Mouse (Mus musculus): ENCODE results near the gene Csnk1e. TPM values are rescaled to one million over a fixed set of nuclear protein-coding genes. Genes with fewer than 3 reads are reported as not detected.

The Csnk1e gene
- polyA plus RNA-seq, 1 experiment: 122 TPM

GRCm38 (mm10) chr15:79387081-79387480 lies 68.3 kb downstream of the Csnk1e start:
- 24% methylated on average over 6 of the region's 6 CpGs for WGBS
- H3K4me3 ChIP-seq (replicated peaks; ENCODE audit: insufficient read depth, low read depth, low read length): no peak overlapping the region
- DNase-seq: no peak
- H3K27ac ChIP-seq (ENCODE audit: insufficient read depth, low read length): peak overlapping the region; percentile 69; the same call in 1 of the 2 replicates
- H3K27me3 ChIP-seq (ENCODE audit: control insufficient read depth, insufficient read depth, low read length): no peaks in the 10 kb centered on the region
- TF ChIP-seq CTCF (IDR thresholded peaks at IDR 0.05; ENCODE audit: borderline replicate concordance, insufficient read depth, low read depth, low read length) (no peak), POLR2A (IDR thresholded peaks at IDR 0.05; ENCODE audit: borderline replicate concordance, insufficient read depth, low read length) (no peak)
- peaks cover 22% of the 10 kb centered on the region for H3K4me1 ChIP-seq (ENCODE audit: control insufficient read depth, insufficient read depth, low read length)

- H3K27ac ChIP-seq (ENCODE audit: insufficient read depth, low read length): no peak overlapping the region
- TF ChIP-seq POLR2A (IDR thresholded peaks at IDR 0.05; ENCODE audit: borderline replicate concordance, insufficient read depth, low read length) (no peak), CTCF (IDR thresholded peaks at IDR 0.05; ENCODE audit: borderline replicate concordance, insufficient read depth, low read depth, low read length) (no peak)
- peaks cover 13% of the 10 kb centered on the region for H3K4me1 ChIP-seq (ENCODE audit: control insufficient read depth, insufficient read depth, low read length)
- WGBS: 80% methylated on average over 9 of the region's 9 CpGs
- no peak for DNase-seq
- no peaks in the 10 kb centered on the region for H3K27me3 ChIP-seq (ENCODE audit: control insufficient read depth, insufficient read depth, low read length)
- no peak overlapping the region for H3K4me3 ChIP-seq (replicated peaks; ENCODE audit: insufficient read depth, low read depth, low read length)
Measured at GRCm38 (mm10) chr15:79381644-79382043, 73.7 kb downstream of the Csnk1e start.

- WGBS: 17% methylated on average over 23 of the region's 23 CpGs
- no peaks in the 10 kb centered on the region for H3K27me3 ChIP-seq (ENCODE audit: control insufficient read depth, insufficient read depth, low read length)
- peak; percentile 81 for TF ChIP-seq CTCF (IDR thresholded peaks at IDR 0.05; ENCODE audit: borderline replicate concordance, insufficient read depth, low read depth, low read length)
- no peak for TF ChIP-seq POLR2A (IDR thresholded peaks at IDR 0.05; ENCODE audit: borderline replicate concordance, insufficient read depth, low read length)
- peak overlapping the region; percentile 25; the same call in 1 of the 2 replicates for H3K27ac ChIP-seq (ENCODE audit: insufficient read depth, low read length)
- H3K4me3 ChIP-seq (replicated peaks; ENCODE audit: insufficient read depth, low read depth, low read length): peak overlapping the region; percentile 6
- peak; percentile 73 to 80 for DNase-seq
- H3K4me1 ChIP-seq (ENCODE audit: control insufficient read depth, insufficient read depth, low read length): peaks cover 13% of the 10 kb centered on the region
Measured at GRCm38 (mm10) chr15:79380468-79381444, 74.6 kb downstream of the Csnk1e start.

- no peak for DNase-seq
- Histone ChIP-seq H3K27me3 (ENCODE audit: control insufficient read depth, insufficient read depth, low read length) (no peaks in the 10 kb centered on the region), H3K4me3 (replicated peaks; ENCODE audit: insufficient read depth, low read depth, low read length) (no peak overlapping the region), H3K27ac (ENCODE audit: insufficient read depth, low read length) (no peak overlapping the region), H3K4me1 (ENCODE audit: control insufficient read depth, insufficient read depth, low read length) (peaks cover 13% of the 10 kb centered on the region)
- TF ChIP-seq CTCF (IDR thresholded peaks at IDR 0.05; ENCODE audit: borderline replicate concordance, insufficient read depth, low read depth, low read length) (no peak), POLR2A (IDR thresholded peaks at IDR 0.05; ENCODE audit: borderline replicate concordance, insufficient read depth, low read length) (no peak)
- WGBS: 94% methylated on average over 7 of the region's 7 CpGs
Measured at GRCm38 (mm10) chr15:79379658-79380057, 75.7 kb downstream of the Csnk1e start.

- Histone ChIP-seq H3K27ac (ENCODE audit: insufficient read depth, low read length) (no peak overlapping the region), H3K4me1 (ENCODE audit: control insufficient read depth, insufficient read depth, low read length) (peaks cover 13% of the 10 kb centered on the region), H3K4me3 (replicated peaks; ENCODE audit: insufficient read depth, low read depth, low read length) (no peak overlapping the region), H3K27me3 (ENCODE audit: control insufficient read depth, insufficient read depth, low read length) (no peaks in the 10 kb centered on the region)
- TF ChIP-seq POLR2A (IDR thresholded peaks at IDR 0.05; ENCODE audit: borderline replicate concordance, insufficient read depth, low read length): no peak
- no peak for TF ChIP-seq CTCF (IDR thresholded peaks at IDR 0.05; ENCODE audit: borderline replicate concordance, insufficient read depth, low read depth, low read length)
- WGBS: 92% methylated on average over 10 of the region's 10 CpGs
- DNase-seq: no peak
Measured at GRCm38 (mm10) chr15:79378608-79379007, 76.8 kb downstream of the Csnk1e start.

GRCm38 (mm10) chr15:79377681-79378080 lies 77.7 kb downstream of the Csnk1e start:
- 54% methylated on average over 6 of the region's 6 CpGs for WGBS
- Histone ChIP-seq H3K4me1 (ENCODE audit: control insufficient read depth, insufficient read depth, low read length) (peaks cover 13% of the 10 kb centered on the region), H3K27me3 (ENCODE audit: control insufficient read depth, insufficient read depth, low read length) (no peaks in the 10 kb centered on the region), H3K27ac (ENCODE audit: insufficient read depth, low read length) (peak overlapping the region; percentile 10; the same call in 1 of the 2 replicates), H3K4me3 (replicated peaks; ENCODE audit: insufficient read depth, low read depth, low read length) (no peak overlapping the region)
- no peak for TF ChIP-seq POLR2A (IDR thresholded peaks at IDR 0.05; ENCODE audit: borderline replicate concordance, insufficient read depth, low read length)
- peak; percentile 17; the same call in 1 of the 2 replicates for TF ChIP-seq CTCF (IDR thresholded peaks at IDR 0.05; ENCODE audit: borderline replicate concordance, insufficient read depth, low read depth, low read length)
- DNase-seq: peak; percentile 22 to 34

GRCm38 (mm10) chr15:79374760-79375159 lies 80.6 kb downstream of the Csnk1e start:
- Histone ChIP-seq H3K4me3 (replicated peaks; ENCODE audit: insufficient read depth, low read depth, low read length) (no peak overlapping the region), H3K27me3 (ENCODE audit: control insufficient read depth, insufficient read depth, low read length) (no peaks in the 10 kb centered on the region), H3K27ac (ENCODE audit: insufficient read depth, low read length) (no peak overlapping the region), H3K4me1 (ENCODE audit: control insufficient read depth, insufficient read depth, low read length) (no peaks in the 10 kb centered on the region)
- DNase-seq: no peak
- TF ChIP-seq CTCF (IDR thresholded peaks at IDR 0.05; ENCODE audit: borderline replicate concordance, insufficient read depth, low read depth, low read length) (no peak), POLR2A (IDR thresholded peaks at IDR 0.05; ENCODE audit: borderline replicate concordance, insufficient read depth, low read length) (no peak)
- 66% methylated on average over 3 of the region's 3 CpGs for WGBS

All from cerebellum, adult 2 months (tissue).